Mouse (Mus musculus) cortical plate, adult 2 months (tissue): ENCODE measurements around the gene Cacna1g. TPM values are rescaled to one million over a fixed set of nuclear protein-coding genes. Genes with fewer than 3 reads are reported as not detected.
A peak's percentile ranks its signal among the peaks of the same experiment; 100 is the strongest.
"Not testable (repeated sequence)": the region's sequence is repeated elsewhere in the genome, so short reads cannot be mapped to it uniquely, and the experiment has no call there.

Experiments used
- H3K27ac ChIP-seq: fragments of 200-500 bp; 2 replicates; pipeline ENCODE4 v1.5.1; 2012; ENCODE audit warnings: low read length, control low read depth, inconsistent platforms; ENCODE audit not compliant: insufficient read depth
- H3K4me1 ChIP-seq: fragments of 200-500 bp; 2 replicates; pipeline ENCODE4 v1.6.1; 2011; ENCODE audit warnings: low read length; ENCODE audit not compliant: control insufficient read depth, insufficient read depth
- H3K4me3 ChIP-seq: fragments of 200-500 bp; 2 replicates; pipeline ENCODE4 v1.5.1; 2011; ENCODE audit warnings: mild to moderate bottlenecking, low read length, control low read depth; ENCODE audit not compliant: insufficient read depth
- CTCF ChIP-seq: fragments of 200-500 bp; IDR thresholded peaks from 2 replicates; pipeline ENCODE4 v1.5.1; 2011; ENCODE audit warnings: mild to moderate bottlenecking, control low read depth, low read length; ENCODE audit not compliant: insufficient read depth; ENCODE audit errors: extremely low read depth
- POLR2A ChIP-seq: fragments of 200-500 bp; IDR thresholded peaks from 2 replicates; pipeline ENCODE4 v1.6.1; 2011; ENCODE audit warnings: mild to moderate bottlenecking, low read length, control low read depth; ENCODE audit not compliant: insufficient read depth; ENCODE audit errors: extremely low read depth
- polyA plus RNA-seq: library from polyadenylated mRNA; depleted of rRNA; stranded (reverse); fragments of >200 nt; gene quantifications from 2 replicates; pipeline ENCODE4 v1.2.3, GENCODE M21; 2012

The Cacna1g gene
- polyA plus RNA-seq, 1 experiment, result 137 TPM

DNA sequence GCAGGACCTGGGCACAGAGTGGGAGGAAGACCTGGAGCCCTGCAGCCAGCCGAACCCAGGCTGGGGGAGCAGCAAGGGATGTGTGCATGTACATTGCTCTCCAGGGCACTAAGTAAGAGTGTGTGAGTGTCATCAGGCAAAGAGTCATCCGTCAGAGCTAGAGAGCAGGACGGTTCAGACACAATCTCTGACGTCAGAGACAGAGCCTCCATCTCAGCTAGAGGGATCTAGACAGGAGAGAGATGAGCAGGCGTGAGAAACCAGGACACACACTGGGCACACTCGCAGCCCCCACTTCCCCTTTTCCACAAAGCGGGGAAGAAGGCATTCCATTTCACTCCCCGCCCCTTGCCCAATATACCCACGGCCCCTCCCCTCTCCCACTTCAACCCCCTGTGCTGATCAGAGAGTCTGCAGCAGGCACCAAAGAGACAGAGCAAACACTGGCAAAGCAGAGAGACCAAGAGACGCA lies 61.0 kb downstream of the Cacna1g start:
- no peak overlapping the region for H3K4me3 ChIP-seq
- TF ChIP-seq POLR2A, result no peak
- TF ChIP-seq CTCF, result no peak
- H3K27ac ChIP-seq, result no peak overlapping the region
- peaks cover 3% of the 10 kb centered on the region for H3K4me1 ChIP-seq

DNA sequence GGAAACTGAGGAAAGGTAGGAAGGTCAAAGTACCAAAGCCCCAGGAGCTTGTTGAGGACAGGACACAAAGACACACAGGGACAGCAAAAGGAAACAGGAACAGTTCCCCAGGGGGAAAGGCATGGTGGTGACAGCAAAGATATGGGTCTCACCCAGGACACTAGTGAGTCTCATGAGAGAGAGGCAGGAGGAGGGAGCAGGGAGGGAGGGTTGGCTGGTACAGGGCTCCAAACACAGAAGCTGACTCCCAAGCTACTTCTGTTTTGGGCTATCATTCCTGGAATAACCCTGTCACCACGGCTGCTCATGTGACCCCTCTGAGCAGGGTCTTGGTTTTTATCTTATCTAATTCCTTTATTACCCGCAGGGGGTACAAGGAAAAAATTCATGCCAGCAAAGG lies 61.4 kb downstream of the Cacna1g start:
- Histone ChIP-seq H3K4me3 (no peak overlapping the region), H3K27ac (no peak overlapping the region), H3K4me1 (peaks cover 4% of the 10 kb centered on the region)
- no peak for TF ChIP-seq CTCF
- no peak for TF ChIP-seq POLR2A

DNA sequence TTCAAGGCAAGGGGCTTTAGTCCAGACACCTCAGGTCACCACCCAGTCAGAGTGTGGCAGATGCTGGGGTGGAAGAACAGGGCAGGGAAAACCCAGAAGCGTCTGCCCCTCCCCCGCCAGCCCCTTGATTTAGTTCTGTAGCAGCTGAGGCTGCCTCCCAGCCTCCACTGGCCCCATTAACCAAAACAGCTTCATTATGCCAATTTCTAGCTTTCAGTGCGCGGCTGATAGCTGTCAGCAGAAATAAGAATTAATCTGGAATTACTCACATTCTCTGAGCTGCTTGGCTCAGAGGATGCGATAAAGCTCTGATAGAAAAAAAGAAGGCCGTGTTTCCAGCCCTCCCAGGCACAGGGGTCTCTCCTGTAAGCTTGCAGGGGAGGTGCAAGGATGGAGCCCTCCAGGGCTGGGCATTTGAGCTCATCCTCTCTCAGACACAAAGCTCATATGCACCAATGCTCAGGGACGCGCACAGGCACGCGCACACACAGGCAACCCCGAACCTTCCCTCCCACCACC lies 66.1 kb downstream of the Cacna1g start:
- H3K4me3 ChIP-seq, result no peak overlapping the region
- no peak overlapping the region for H3K27ac ChIP-seq
- TF ChIP-seq CTCF, result no peak
- TF ChIP-seq POLR2A, result no peak
- peaks cover 10% of the 10 kb centered on the region for H3K4me1 ChIP-seq

DNA sequence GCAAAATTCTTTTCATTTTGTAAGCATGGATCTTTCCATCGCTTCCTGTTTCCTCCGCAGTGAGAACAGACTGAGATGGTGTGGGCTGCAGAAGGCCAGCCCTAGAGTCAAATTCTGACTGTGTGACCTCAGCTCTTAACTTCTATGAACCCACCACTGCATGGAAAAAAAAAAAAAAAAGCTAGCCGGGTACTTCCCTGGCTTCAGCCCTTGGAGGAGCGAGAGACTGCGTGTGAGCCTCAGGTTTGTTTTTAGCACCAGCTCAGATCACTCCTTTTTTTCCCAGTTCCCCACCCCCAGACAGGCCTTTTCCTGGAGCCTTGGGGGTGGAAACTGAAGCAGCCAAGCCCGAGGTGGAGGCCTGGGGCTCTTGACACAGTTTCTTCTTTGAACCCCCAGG lies 68.7 kb downstream of the Cacna1g start:
- Histone ChIP-seq H3K4me3 (no peak overlapping the region), H3K27ac (peak overlapping the region; percentile 22; the same call in 1 of the 2 replicates), H3K4me1 (peaks cover 10% of the 10 kb centered on the region)
- TF ChIP-seq CTCF, result no peak
- TF ChIP-seq POLR2A, result no peak

DNA sequence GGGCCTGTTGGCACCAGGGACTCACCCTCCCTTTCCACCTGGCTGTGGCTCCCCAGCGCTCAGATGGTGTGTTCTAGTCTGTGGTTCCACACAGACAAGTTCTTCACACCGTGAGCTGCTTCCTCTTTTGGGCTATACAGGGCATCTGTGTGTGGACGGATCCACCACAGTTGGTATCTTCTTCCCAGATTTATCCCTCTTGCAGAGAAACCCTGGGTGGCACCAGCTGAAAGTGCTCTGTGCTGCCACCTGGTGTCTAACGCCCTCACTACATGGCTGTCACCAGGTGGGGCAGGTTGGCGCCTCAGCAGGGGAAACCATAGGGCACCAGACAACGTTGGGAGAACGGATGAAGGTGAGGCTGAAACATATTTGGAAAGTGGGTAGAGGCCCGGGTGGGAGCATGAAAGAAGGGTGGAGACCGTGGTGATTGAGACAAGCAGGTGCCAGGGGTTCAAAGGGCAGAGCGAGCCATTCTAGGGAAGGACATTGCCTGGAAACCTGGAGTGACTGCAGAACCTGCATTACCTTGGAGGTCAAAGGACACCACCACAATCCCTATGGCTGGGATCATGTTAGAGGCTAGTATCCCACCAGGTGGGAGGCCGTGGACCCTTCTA lies 69.2 kb downstream of the Cacna1g start:
- Histone ChIP-seq H3K4me3 (no peak overlapping the region), H3K4me1 (peaks cover 10% of the 10 kb centered on the region), H3K27ac (peak overlapping the region; percentile 22; the same call in 1 of the 2 replicates)
- TF ChIP-seq POLR2A (no peak), CTCF (peak; percentile 87)

DNA sequence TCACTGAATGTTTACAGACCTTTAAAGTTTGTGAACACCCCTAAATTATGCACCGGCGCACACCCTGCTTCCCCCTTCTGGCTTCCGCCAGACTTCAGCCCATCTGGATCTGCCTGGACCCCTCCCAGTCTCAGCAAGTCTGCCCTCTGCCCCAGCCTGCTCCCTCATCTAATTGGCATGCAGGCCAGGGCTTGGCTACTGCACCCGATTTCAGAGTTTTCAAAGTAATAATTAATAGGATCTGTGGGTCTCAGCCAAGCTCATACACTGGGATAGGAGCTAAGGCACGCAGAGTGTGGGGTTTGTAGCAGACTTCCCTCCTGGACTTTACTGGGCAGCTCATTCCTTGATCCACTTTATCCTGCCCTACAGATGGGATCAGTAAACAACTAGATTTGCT lies 69.8 kb downstream of the Cacna1g start:
- Histone ChIP-seq H3K4me3 (no peak overlapping the region), H3K27ac (no peak overlapping the region), H3K4me1 (peaks cover 10% of the 10 kb centered on the region)
- no peak for TF ChIP-seq POLR2A
- TF ChIP-seq CTCF, result no peak

DNA sequence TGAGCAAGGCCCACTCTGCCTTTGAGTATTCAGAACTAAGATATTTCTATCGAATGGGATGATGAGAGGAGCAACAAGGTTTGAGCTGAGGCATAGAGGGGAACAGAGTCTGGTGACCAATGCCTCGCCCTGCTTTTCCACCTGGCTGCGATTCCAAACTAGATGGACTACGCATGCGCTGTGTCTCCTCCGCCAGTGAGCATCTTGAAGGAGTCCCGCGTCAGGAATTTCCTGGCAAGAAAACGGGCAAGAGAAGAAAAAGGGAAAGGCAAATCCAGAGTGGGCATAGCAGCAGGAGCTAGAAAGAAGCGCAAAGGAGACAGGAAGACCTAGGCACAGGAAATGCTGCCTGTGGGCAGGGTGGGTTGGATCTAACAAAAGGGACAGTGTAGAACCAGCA lies 70.2 kb downstream of the Cacna1g start:
- no peak for TF ChIP-seq POLR2A
- TF ChIP-seq CTCF, result no peak
- no peak overlapping the region for H3K4me3 ChIP-seq
- H3K4me1 ChIP-seq, result peaks cover 10% of the 10 kb centered on the region
- no peak overlapping the region for H3K27ac ChIP-seq

DNA sequence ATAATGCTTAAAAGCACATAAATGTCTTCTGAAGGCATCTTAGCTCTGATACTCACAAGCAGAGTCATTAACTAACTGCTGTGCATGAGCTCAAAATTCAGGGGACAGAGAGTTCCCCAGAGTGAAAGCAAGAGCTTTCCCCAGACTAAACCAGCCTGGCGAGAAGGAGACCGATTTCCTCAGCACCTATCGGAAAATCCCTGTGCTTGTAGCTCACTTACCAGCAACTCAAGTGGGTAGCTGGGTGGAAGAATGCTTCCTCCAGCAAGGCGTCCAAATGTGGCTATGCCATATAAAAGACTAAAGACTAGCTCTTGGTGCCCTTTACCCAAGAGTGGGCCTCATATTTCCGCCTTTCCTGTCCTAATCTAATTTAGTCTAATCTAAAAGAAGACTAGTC lies 71.3 kb downstream of the Cacna1g start:
- H3K4me1 ChIP-seq, result peaks cover 8% of the 10 kb centered on the region
- no peak overlapping the region for H3K27ac ChIP-seq
- no peak overlapping the region for H3K4me3 ChIP-seq
- TF ChIP-seq CTCF, result no peak
- no peak for TF ChIP-seq POLR2A

DNA sequence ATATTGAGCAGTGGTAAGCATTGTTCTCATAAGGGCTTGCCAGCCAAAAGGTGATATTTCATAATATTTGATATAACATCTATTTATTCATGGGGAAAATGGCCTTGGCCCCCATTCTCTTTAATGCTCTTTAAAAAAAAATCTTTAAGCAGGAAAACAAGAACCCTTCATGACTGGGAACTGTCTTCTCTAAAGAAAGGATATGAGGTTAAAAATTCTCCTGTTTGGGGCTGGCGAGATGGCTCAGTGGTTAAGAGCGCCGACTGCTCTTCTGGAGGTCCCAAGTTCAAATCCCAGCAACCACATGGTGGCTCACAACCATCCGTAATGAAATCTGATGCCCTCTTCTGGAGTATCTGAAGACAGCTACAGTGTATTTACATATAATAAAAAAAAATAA lies 72.0 kb downstream of the Cacna1g start:
- H3K4me1 ChIP-seq, H3K4me3 ChIP-seq, H3K27ac ChIP-seq: not testable (repeated sequence)

DNA sequence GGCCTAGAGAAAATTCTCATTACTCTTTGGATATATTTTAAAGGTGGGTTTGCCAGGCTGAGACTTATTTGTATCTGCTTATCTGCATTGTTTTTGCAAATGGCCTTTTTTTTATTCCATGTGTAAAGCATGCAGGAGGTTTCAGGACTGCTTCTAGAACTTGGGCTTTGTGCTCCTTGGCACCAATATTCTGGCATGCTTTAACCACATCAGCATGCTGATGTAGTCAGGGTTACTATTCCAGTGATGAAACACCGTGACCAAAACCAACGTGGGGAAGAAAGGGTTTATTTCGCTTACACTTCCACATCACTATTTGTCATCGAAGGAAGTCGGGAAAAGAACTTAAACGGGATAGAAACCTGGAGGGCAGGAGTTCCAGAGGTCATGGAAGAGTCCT lies 73.0 kb downstream of the Cacna1g start:
- H3K27ac ChIP-seq, result no peak overlapping the region
- no peak overlapping the region for H3K4me3 ChIP-seq
- H3K4me1 ChIP-seq, result peaks cover 6% of the 10 kb centered on the region
- TF ChIP-seq POLR2A, result no peak
- no peak for TF ChIP-seq CTCF

DNA sequence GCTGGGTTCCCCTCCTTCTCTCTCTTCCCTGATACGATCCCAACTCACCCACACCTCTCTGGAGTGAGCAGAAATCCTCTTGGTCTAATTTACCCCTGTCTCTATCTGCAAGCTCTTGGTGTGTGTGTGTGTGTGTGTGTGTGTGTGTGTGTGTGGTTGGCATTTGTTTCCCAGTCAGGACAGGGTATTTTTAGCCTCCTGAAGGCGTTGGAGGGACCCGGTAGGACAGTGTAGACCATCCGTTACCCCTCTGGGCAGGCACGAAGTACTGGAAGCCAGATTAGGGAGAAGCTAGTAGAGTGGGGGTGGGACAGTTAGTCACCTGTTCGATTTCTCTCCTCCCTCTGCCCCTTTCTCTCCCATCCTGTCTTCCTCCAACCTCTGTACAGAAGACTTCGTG lies 79.9 kb downstream of the Cacna1g start:
- Histone ChIP-seq H3K4me1 (no peaks in the 10 kb centered on the region), H3K4me3 (no peak overlapping the region), H3K27ac (no peak overlapping the region)
- TF ChIP-seq POLR2A (no peak), CTCF (no peak)

DNA sequence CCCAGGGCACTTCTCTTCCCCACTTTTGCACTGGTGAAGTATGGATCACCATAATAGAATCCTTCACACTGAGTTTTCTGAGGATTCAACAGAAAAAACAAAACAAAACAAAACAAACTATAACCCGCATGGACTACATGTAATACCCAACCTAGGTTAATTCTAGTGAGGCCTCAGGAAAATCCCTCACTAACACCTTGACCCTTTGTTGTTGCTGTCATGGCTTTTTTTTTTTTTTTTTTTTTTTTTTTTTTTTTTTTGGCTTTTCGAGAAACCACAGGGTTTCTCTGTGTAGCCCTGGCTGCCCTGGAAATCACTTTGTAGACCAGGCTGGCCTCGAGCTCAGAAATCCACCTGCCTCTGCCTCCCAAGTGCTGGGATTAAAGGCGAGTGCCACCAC lies 80.5 kb downstream of the Cacna1g start:
- not testable (repeated sequence) for H3K4me3 ChIP-seq, H3K4me1 ChIP-seq, H3K27ac ChIP-seq
